Mouse (Mus musculus): ENCODE data around the gene Chst4.

The Chst4 gene

DNA sequence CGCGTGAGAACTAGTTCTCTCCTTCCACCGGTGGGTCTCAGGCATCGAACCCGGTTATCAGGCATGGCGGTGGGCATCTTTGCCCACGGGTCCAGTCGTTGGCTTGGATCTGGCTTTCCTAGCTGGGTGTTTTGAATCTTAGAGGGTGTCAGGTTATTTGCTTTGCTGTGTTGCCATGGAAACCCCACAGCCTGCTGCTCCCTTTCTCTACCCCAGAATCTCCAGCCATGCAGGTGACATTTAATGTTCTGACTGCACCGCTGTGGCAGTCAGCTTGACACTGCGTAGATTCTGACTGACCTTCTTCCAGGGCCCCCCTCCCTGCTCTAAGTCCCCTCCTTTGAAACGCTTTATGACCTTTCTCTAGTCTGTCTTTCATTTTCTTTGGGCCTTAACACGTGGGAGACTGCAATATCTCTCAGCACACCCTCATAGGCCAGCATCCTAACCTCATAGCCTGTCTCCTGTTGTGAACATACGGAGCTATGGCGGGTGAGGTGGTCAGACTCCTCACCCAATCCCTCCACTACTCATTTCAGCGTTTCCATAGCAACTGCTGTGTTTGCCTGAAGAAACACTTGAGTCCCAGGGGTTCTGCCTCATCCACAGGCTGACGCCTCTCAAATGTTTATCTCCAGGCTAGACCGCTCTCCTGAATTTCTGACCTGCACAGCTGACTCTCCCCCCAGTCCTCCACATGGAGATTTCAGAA lies 33.1 kb downstream of the Chst4 start:
- DNase-seq (ENCODE audit: low read depth), result no peak

DNA sequence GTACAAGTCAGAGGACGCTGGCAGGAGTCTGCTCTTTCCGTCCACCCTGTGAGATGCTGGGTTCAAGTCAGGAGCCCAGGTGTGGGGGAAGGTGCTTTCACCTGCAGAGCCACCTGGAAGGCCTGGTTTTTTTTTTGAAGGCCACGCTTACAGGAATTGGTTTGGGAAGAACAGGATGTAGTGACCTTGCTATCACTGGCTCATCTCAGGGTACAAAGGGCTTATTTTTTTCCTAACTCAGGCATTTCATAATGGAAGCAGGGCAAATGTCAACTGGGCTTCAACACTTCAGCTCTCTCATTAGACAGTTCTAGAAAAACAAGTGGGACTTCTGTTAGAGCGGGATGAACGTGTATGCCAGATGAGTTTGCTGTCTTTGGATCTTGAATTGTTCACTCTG lies 35.2 kb downstream of the Chst4 start:
- DNase-seq (ENCODE audit: low read depth), result no peak

DNA sequence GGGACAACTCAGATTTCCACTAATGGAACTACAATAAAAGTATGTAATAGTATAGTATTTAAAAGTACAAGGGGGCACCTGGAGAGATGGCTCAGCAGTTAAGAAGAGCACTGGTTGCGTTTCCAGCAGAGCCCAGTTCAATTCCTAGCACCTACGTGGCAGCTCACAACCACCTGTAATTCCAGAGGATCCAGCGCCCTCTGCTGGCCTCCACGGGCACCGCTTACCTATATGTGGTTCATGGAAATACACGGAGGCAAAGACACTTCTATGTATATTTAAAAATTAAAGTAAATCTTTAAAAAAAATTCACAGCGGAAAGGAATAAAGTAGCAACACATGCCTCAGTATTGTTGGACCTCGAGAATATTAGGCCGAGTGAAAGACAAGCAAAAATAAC lies 36.6 kb downstream of the Chst4 start:
- DNase-seq (ENCODE audit: low read depth), result peak; percentile 11

DNA sequence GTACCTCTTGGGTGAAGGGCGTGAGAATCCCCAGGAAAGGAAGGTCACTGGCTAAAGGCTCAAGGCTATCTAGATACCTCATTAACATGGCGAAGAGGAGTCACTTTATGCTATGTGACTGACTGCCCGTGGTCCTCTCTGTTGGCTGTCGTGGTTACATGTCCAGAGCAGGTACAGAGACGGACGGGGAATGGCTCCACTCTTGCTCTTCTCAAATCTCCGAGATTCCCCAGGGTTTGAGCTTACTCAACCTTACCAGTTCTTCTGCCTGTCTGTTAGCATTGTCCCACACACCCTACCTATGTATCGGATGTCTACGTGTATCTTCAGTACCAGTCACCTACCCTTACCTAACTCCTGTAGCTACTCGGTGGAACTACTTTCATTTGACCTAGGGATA lies 39.6 kb downstream of the Chst4 start:
- DNase-seq (ENCODE audit: low read depth), result no peak

DNA sequence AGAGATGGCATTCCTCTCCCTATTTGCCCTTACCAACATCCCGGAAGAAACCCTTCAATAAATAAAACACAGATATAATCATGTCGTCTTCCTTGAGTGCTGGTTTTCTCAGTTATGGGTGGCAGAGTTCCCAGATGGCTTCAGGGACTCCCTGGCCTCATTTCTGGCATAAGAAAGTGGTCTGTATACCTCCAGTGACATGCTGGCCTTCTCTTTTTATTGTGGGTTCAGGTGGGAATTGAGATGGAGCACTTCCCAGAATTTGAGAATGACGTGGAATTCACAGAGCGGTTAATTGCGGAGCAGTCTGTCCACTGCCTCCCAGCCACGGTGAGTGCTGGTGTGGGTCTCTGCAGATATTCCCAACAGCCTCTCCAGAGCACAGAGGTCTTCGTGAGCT lies 41.5 kb downstream of the Chst4 start:
- DNase-seq (ENCODE audit: low read depth), result no peak

DNA sequence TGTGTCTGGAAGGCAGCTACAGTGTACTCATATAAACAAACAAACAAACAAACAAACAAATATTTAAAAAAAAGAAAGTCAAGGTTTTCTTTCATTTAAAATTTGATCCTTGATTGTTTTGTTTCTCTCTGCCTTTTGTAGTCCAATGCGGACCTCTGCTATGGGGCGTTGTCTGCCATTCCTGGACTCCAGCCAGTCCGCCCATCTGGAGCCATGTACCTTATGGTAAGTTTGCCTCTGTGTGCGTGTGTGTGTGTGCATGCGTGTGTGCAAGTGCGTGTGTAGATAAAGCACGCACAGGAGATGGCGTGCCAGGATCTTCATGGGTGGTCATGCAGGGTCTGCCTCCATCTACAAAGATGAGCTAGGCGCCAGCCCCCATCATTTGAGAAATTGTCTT lies 42.2 kb downstream of the Chst4 start:
- DNase-seq (ENCODE audit: low read depth), result no peak

DNA sequence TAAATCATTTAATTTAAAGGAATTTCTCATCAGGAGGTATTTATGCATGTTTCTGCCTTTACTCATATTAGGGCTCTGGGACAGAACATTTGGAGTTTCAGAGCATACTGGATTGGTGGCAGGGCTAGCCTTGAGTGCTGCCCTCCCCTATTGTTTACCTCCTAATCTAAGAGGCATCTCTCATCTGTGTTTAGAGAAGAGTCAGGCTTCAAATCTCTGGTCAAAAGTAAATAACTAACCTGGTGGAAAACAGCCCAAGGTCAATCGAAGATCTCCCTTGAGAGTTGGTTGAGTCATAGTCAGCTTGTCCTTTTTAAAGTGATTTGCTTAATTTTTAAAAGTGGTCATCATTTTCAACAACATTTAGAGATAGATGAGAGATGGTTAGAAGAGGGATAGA lies 46.6 kb downstream of the Chst4 start:
- no peak for DNase-seq (ENCODE audit: low read depth)

DNA sequence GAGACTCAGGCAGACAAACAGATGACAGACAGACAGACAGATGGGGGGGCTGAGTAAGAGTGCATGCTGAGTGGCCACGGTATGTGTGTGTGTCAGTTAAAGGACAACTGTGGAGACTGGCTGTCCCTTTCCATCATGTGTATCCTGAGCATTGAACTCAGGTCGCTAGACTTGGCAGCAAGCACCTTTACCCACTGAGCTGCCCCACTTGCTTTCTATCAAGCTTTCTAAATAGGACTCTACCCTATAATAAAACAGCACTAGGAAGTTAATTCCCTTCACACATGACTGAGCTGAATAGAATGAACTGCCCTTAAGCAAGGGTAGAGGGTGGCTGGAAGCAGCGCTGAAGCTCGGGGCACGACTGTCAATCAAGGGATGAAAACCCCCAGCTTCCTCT lies 47.4 kb downstream of the Chst4 start:
- DNase-seq (ENCODE audit: low read depth), result no peak

DNA sequence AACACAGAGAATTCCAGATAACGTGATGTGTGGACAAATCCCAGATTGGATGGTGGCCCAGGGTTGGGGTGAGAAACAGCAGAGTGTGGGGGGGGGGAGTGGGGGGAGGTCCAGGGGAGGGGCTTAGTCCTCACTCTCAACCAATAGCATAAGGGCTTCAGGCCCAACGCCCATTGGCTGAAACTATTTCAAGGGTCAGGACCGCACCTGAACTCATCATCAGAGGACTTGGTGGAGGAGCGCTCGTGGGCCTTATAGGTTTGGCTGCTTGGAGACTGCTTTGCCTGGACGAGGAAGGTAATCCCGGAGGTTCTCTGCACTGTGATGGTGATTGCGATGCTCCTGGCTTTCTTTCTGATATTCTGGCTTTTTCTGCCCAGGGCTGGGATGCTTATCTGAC lies 49.3 kb downstream of the Chst4 start, which contains the start of gene Tat:
TSS of gene Tat (plus strand) at position 214 of the 400 bp plus-strand sequence.
- DNase-seq (ENCODE audit: low read depth), result no peak

DNA sequence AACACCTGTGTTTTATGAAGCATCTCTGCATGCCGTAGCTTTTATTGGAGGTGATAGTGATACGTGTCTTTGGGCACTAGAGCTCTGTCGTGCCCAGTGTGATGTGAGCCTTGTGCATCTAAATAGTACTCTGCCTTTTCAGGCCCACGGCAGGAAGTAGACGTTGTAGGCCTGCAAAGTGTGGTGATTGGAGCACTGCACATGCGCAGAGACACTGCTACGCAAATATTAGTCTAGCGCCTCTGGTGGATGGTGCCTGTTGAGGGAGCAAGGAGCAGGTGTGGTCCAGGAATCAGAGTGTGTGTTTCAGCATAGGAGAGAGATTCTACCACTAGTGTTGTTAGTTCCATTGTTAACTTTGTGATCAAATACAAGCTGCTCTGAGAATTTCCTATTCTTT lies 50.4 kb downstream of the Chst4 start:
- DNase-seq (ENCODE audit: low read depth), result no peak

DNA sequence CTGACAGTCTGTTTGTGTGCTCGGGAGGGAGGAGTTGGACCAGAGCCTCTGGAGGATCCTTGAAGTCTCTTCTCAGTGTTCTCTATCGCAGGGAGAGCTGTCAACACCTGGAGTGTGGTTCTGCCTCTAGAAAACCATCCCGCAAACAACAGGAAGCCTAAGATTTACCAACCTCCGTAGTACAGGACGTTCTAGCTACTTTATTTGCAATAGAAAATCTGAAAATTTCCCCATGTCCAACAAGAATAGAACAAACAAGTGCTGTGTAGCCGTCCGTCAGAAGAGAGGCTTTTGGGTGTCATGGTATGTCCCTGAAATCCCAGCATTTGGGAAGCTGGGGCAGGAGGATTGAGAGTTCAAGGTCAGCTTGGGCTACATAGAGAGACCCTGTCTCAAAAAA lies 51.8 kb downstream of the Chst4 start:
- no peak for DNase-seq (ENCODE audit: low read depth)

DNA sequence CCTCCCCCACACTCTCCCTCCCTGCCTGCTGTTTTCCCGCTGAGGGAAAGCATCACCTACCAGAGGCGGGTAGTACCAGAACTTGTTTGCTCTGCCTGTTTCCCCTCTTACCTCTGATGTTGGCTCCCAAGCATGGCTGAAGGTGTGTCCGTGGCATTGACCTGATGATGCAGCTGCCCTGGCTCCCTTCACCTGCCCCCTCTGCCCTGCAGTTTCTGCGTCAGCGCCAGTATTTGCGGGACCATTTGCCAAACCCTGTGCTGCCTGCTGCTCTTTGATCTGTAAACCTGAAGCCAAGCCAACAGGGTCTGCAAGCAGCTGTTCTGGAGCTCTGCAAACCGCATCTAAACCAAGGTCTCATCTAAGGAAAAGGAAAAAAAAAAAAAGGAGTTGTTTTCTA lies 53.2 kb downstream of the Chst4 start:
- no peak for DNase-seq (ENCODE audit: low read depth)

DNA sequence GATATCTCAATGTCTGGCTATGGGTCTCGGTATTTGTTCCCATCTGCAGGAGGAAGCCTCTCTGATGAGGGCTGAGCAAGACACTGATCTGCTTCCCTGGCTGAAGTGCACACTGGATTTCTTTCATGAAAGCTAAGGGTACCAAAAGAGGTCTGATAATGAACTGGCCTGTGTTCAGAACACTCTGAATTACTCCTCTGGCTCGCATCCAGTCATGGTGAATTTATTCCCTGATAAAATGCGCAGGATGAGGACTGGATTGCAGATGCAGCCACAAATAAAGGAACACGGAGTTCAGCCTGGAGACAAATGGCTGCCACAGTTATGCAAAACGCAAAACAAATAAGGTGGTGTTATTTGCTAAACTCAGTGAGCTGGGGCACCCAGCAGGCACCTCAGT lies 55.6 kb downstream of the Chst4 start:
- DNase-seq (ENCODE audit: low read depth), result no peak

DNA sequence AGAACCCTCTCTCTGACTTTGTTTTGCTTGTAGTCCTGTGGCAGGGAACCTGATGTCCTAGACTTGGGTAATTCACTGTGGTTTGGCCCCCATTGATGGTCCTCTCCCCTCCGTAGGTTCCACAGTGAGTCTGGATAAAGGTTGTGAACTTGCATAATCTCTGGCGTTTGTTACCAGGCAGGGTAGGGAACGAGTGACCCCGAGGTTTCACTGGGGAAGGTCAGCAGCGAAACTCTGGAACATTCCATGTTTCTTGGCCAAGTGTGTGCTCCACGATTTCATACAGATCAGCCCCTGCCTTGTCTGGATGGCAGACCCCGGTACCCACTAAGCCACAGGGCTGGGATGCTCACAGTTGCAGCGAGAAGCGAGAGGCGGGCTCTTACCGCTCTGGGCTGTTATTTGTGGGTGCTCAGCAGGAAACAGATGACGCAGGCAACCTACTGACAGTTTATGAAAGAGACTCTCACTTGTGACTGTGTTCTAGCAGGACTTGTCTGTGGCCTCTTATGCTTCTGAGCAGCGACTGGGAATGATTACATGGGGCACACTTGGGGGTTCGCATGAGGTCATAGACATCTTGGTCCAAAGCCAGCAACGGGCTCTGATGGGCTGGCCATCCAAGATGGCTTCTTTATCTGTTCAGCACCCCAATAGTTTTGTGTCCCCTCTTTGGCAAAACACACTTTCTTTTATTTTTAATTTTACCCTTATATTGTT lies 57.0 kb downstream of the Chst4 start:
- no peak for DNase-seq (ENCODE audit: low read depth)

DNA sequence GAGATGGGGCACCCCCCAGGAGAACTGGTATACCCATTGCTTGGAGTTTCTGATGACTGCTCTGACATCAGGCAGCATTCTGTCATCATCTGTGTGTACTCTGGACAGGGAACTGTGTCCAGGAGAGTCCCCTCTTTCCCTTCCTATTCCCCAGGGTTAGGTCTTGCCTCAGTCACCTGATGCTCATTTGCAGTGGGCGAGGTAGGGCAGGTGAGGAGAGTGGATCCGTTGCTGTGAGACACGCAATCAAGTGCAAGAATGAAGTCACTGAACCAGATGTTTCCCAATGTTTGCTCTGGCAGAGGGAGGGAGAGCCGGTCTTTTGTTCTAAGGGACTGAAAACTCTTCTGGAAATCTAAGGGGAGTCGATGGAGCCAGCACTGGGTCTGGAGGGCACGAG lies 60.2 kb downstream of the Chst4 start:
- DNase-seq (ENCODE audit: low read depth), result no peak

Data from naive thymus-derived CD4-positive, alpha-beta T cell, adult 2 months (primary cell).